Mouse (Mus musculus) lung, postnatal 0 days (tissue): ENCODE measurements around the gene Gm20388.

Experiments used
- CTCF ChIP-seq: IDR thresholded peaks from 2 replicates; pipeline ENCODE4 v1.5.1; 2016; ENCODE audit warnings: antibody characterized with exemption, mild to moderate bottlenecking
- EP300 ChIP-seq: IDR thresholded peaks from 2 replicates; pipeline ENCODE4 v1.6.1; 2016; ENCODE audit warnings: antibody characterized with exemption, mild to moderate bottlenecking, control low read depth

- no peak for TF ChIP-seq EP300
- TF ChIP-seq CTCF: no peak
Observed at GRCm38 (mm10) chr8:121368799-121369198, 1458.2 kb downstream of the Gm20388 start.
